Mouse (Mus musculus) bone marrow, adult 2 months (tissue): Measurements from ENCODE around the gene AL607142.1.

Source experiments
- CTCF ChIP-seq: fragments of 200-500 bp; IDR thresholded peaks from 2 replicates; pipeline ENCODE4 v1.5.1; 2011; ENCODE audit warnings: low read length, control low read depth; ENCODE audit not compliant: control insufficient read depth, insufficient read depth
- POLR2A ChIP-seq: fragments of 200-500 bp; IDR thresholded peaks from 2 replicates; pipeline ENCODE4 v1.6.1; 2011; ENCODE audit warnings: low read depth, mild to moderate bottlenecking, control low read depth, low read length, borderline replicate concordance; ENCODE audit not compliant: control insufficient read depth

GRCm38 (mm10) chr4:120036294-120036693 lies 28.5 kb upstream of the AL607142.1 start:
- no peak for TF ChIP-seq POLR2A
- no peak for TF ChIP-seq CTCF
